Mouse (Mus musculus): ENCODE results near the gene Cntn5.

Cntn5 gene

GRCm38 (mm10) chr9:10447220-10447837, 457.2 kb downstream of the Cntn5 start:
- DNase-seq (ENCODE audit: low read depth, low spot score): no peak

- no peak for DNase-seq (ENCODE audit: low read depth, low spot score)
Measured at GRCm38 (mm10) chr9:10412075-10412474, 492.5 kb downstream of the Cntn5 start.

DNA sequence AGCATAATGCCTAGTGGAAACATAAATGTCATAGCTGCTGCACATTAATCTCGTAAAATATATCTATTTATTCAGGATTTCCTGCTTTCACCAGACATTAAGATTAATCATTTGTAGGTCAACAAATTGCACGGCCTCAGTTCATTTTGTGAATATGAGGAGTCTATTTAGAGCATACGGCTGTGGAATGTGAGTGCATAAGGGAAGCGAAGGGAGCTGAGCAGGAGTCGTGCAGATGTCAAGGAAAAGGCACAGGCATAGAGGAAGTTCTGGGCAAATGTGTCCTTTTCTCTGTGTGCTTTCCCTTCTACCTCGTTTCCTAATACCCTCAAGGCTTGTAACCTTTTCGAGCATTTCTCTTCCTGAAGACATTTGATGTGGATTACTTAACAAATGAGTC, 504.5 kb downstream of the Cntn5 start:
- DNase-seq (ENCODE audit: low read depth, low spot score): no peak

DNA sequence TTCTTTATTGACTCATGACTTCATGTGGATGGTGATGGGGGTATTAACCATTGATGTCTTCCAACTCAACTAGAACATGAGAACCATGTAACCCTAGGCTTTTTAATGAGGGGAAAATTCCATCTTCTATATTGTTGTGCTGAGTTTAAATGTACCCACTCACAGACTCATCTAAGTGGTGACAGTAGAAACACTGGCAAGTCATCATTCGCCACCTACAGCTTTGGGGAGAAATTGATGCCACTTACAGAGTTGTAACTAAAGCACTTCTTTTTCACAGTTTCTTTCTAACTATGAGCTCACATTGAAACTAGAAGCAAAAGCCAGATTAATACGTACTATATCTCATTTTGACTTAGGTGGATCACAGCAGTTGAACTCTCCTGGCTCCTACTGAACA, 514.7 kb downstream of the Cntn5 start:
- DNase-seq (ENCODE audit: low read depth, low spot score): no peak

DNA sequence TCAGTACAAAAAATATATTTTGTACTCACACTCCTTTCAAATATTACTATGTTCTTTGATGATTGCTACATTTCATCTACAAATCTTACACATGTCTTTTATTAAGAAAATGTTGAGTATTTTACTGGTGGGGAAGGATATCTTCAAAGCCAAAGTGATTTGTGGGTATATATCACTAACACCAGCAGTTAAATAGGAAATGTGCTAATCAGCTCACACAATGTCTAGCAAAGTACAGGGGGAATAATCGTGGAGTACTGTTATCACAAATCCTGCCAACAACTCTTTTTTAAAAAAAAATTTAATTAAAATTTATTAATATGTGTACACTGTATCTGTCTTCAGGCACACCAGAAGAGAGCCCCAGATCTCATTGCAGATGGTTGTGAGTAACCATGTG, 520.1 kb downstream of the Cntn5 start:
- no peak for DNase-seq (ENCODE audit: low read depth, low spot score)

- no peak for DNase-seq (ENCODE audit: low read depth, low spot score)
Measured at GRCm38 (mm10) chr9:10383140-10383539, 521.4 kb downstream of the Cntn5 start.

DNA sequence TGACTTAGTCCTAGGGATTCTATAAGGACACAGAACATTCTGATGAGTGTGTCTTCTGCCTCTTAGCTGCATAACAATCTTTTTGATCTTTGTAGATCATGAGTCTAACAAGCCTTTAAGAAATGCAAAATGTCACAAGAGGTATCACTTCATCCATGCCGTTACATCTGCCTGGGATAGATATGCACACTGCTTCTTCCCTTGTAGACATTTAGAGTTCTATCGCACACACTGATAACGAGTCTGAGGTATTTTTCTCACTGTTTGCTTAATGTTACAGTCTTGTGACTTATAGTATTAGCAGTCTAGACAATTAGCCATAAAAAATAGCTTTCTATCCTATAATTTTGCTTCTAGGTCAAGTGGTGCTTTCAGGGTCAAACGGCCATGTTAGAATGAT, 522.9 kb downstream of the Cntn5 start:
- DNase-seq (ENCODE audit: low read depth, low spot score): no peak

DNA sequence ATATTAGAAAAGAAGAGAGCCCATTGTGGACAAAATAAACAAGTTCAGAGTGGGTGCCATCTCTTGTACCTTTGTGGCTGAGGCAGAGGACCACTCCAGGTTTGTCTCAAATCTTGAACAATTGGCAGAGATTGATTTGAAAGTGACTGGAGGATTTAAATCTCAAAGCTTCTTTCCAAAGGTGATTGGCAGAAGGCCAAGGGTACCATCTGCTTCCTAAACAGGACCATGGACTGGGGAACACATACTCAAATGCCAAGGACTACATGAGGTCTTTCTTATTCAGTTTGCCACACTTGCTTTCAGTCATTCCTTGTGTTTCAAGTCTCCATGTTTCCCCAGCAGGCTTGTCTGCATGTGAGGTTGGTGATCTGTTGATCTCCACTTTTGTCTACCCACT, 528.3 kb downstream of the Cntn5 start:
- no peak for DNase-seq (ENCODE audit: low read depth, low spot score)

GRCm38 (mm10) chr9:10368971-10369370, 535.6 kb downstream of the Cntn5 start:
- DNase-seq (ENCODE audit: low read depth, low spot score): no peak

DNA sequence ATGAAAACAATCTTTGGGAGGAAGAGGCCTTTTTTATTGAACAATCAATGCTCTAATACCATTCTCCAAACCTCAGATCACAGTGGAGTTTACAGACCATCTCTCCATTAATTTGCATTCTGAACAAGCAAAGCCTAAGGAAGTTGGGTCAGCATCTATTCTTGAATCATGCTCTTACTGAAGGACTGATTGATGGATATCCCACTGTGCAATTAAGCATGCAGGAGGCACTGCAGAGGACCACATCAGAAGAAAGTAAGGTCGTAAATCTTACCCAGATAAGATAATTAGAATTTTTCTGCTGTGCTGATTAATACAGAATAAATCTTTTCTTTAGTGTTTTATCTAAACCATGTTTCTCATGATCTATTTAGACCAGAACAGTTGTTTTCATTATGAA, 536.2 kb downstream of the Cntn5 start:
- no peak for DNase-seq (ENCODE audit: low read depth, low spot score)

GRCm38 (mm10) chr9:10366246-10366955, 538.2 kb downstream of the Cntn5 start:
- DNase-seq (ENCODE audit: low read depth, low spot score): no peak

DNA sequence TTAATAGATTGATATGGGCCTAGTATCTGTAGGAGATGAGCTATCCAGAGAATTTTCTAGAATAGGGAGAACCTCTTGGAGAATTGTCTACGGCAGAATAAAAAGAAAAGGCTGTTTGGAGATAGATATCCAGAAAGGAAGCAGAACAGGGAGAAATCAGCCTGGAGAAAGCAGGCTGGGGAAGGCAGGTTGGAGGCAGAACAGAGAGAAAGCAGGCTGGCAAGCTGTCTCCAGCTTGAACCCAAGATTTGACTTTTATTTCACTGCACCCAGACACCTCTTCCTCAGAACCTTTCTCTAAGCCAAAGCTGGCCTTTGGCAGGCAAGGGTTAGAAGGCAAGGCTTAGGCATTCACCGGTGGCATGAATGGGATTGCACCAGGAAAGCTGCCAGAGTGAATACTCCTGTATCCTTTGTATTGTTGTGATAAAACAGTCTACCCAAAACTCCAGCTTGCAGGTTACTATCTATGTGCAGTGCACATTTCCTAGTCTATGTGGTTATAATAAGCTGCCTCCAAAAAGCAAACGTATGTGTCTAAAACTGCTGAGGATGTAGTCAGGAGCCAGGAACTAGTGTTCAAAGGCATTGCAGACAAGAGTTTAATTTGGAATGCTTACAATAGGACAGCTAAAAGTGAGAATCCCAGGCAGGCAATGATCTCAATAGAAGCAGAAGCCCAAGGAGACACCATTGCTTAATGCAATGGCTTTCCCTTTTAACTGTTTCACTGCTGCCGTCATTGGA, 553.5 kb downstream of the Cntn5 start:
- no peak for DNase-seq (ENCODE audit: low read depth, low spot score)

DNA sequence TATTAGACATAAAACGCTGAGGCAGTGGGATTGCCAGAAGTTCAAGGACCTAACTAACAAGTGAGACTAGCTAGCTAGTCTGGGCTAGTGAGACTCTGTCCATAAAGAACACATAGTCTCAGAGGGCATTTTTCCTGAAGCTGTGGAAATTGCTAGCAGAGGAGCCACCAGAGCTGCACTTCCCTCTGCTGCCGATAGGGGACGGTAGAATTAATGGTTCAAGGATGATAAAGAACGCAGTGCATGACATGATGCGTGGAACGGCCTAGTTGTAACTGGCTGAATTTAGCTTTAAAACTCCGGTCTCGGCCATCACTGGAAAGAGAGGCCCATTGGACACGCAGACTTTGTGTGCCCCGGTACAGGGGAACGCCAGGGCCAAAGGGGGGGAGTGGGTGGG, 555.8 kb downstream of the Cntn5 start:
- DNase-seq (ENCODE audit: low read depth, low spot score): no peak

DNA sequence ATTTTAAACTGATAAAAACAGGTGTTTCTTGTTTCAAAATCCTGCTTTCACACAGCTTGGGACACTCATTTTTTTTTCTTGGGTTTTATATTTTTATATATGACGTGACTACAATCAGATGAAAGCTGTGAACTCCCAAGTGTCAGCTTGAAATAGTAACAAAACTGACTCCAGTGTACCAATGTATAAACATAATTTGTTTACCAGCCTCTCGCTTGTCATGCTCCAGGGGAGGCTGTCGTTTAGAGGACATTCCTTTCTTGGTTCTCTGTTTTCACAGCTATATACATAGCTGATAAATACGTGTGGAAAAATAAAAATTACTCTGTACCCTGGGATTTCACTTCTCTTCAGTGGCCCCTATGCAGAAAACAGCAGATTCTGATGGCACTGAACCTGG, 556.4 kb downstream of the Cntn5 start:
- no peak for DNase-seq (ENCODE audit: low read depth, low spot score)

DNA sequence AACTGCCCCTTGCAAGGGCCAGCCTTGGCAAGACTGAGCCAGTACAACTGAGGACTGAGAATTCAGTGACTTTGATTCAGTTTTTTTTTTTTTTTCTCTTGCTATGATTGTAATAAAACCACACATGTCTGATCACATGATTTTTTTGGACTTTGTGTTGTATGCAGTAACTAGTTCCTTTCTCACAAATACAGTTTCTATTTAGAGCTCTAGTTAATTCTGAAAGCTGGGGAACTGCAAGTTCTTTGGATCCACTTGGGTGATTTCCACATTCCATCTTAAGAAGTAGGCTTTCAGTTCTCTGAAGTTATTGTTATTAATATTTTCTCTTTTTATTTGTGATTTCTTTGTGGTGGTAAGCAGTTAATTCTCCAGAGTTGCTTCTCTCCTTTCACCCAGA, 563.8 kb downstream of the Cntn5 start:
- no peak for DNase-seq (ENCODE audit: low read depth, low spot score)

DNA sequence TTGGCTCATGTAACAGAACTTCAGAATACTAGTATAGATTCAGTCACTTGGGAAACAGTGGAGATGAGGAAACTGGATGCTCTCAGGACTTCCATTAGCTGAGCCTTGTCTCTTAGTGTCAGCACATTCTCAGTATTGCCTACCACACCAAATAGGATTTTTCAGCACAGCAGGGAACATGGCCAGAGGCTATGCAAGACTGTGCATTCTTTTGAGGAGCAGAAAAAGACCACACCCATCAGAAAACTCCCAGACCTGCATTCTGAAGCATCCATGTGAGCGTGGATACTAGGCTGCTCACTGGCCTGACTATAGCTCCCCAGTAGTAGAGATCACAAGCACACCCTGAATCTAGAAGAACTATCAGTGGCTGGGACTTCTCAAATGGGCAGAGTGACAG, 564.9 kb downstream of the Cntn5 start:
- no peak for DNase-seq (ENCODE audit: low read depth, low spot score)

DNA sequence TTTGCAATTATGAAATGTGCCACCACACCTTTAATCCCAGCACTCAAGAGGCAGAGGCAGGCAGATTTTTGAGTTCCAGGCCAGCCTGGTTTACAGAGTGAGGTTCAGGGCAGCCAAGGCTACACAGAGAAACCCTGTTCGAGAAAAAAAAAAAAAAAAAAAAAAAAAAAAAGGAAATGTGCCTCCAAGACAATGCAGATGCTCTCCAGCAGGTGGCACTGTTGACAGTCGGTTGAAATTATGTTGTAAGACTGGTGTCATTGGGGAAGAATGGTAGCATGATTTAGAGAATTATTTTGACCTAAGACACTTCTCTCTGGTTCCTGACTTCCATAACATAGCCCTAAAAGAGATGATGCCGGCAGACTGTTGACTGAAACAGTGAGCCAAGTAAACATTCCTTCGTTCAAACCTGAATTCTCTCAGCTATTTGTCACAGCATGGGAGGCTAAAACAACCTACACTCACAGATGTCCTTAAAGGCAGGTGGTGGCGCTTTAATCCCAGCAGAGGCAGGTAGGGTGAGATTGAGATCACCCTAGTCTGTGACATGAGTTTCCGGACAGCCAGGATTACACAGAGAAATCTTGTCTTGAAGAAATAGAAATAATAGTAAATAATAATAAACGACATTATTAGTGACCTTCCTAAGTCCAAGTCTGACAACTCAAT, 579.7 kb downstream of the Cntn5 start:
- peak; percentile 9 for DNase-seq (ENCODE audit: low read depth, low spot score)

- DNase-seq (ENCODE audit: low read depth, low spot score): no peak
Measured at GRCm38 (mm10) chr9:10269342-10269741, 635.2 kb downstream of the Cntn5 start.

GRCm38 (mm10) chr9:10268836-10269235, 635.7 kb downstream of the Cntn5 start:
- no peak for DNase-seq (ENCODE audit: low read depth, low spot score)

GRCm38 (mm10) chr9:10265616-10266015, 639.0 kb downstream of the Cntn5 start:
- DNase-seq (ENCODE audit: low read depth, low spot score): no peak

GRCm38 (mm10) chr9:10233364-10233763, 671.2 kb downstream of the Cntn5 start:
- DNase-seq (ENCODE audit: low read depth, low spot score): no peak

DNA sequence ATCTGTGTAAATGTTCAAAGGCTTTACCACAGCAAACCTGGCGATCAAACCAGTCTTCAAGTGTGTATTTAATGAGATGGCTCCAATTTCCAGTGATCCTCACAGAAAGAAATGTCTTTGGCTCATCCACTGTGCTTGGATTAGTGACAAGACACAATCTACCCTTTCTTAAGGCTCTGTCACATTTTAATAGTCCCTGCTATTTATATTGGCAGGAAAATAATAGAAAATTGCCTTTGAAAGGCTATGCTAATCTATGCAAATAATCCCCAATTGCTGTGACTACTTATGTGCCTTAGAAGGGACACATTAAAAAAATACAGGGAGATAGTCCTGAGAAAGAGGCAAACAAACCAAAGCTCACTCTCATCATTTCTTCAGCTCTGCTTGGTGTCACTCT, 672.5 kb downstream of the Cntn5 start:
- no peak for DNase-seq (ENCODE audit: low read depth, low spot score)

All from retina, adult 2 months (tissue).